Mouse (Mus musculus): Measurements from ENCODE around the gene Foxo3. TPM values are rescaled to one million over a fixed set of nuclear protein-coding genes. Genes with fewer than 3 reads are reported as not detected.

Gene Foxo3
- polyA plus RNA-seq, 2 experiments: 15.6 to 17.6 TPM

DNA sequence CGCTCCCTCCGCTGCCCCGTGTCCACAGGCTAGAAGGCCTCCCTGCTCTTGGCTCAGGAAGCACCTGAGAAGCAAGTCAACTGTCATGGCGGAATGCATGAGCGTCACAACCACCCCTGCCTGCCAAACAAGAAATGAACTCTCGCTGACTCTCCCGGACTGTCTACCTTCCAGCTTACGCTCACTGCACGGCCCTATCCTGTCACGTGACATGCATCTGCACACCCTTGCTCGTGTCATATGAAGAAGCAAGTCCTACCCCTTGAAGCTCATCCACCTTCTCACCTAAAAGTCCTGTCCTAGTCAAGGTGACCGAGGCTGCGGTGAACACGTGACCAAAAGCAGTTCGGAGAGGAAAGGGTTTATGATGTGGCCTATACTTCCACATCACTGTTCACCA is 50.4 kb downstream of the Foxo3 start:
- ATAC-seq (ENCODE audit: insufficient read depth) (no peak), DNase-seq (ENCODE audit: low read depth in 3 of 3, low spot score in 3 of 3) (no peak)
- no peak for TF ChIP-seq EP300 (IDR thresholded peaks at IDR 0.05; ENCODE audit: low read depth)
- no peak for TF ChIP-seq CTCF (IDR thresholded peaks at IDR 0.05; ENCODE audit: low read depth)
- H3K27ac ChIP-seq: no peak overlapping the region
- H3K27me3 ChIP-seq (ENCODE audit: control insufficient read depth, insufficient read depth, low read length): no peaks in the 10 kb centered on the region
- H3K9me3 ChIP-seq (ENCODE audit: control insufficient read depth, low read length): no peaks in the 10 kb centered on the region
- 82% methylated on average over 15 of the region's 15 CpGs for WGBS (ENCODE audit: insufficient replicate concordance)
- no peak overlapping the region for H3K4me3 ChIP-seq (ENCODE audit: insufficient read depth in 1 of 2, low read depth in 2 of 2, low read length in 2 of 2)
- H3K4me2 ChIP-seq (ENCODE audit: low read depth): no peak overlapping the region
- H3K9ac ChIP-seq (replicated peaks): no peak overlapping the region
- peaks cover 20% of the 10 kb centered on the region for H3K36me3 ChIP-seq (replicated peaks; ENCODE audit: control insufficient read depth, insufficient read depth, low read depth)
- H3K4me1 ChIP-seq (replicated peaks; ENCODE audit: control insufficient read depth in 2 of 2, insufficient read depth in 2 of 2, low read length in 1 of 2): peaks cover 11 to 43% of the 10 kb centered on the region in 2 experiments

DNA sequence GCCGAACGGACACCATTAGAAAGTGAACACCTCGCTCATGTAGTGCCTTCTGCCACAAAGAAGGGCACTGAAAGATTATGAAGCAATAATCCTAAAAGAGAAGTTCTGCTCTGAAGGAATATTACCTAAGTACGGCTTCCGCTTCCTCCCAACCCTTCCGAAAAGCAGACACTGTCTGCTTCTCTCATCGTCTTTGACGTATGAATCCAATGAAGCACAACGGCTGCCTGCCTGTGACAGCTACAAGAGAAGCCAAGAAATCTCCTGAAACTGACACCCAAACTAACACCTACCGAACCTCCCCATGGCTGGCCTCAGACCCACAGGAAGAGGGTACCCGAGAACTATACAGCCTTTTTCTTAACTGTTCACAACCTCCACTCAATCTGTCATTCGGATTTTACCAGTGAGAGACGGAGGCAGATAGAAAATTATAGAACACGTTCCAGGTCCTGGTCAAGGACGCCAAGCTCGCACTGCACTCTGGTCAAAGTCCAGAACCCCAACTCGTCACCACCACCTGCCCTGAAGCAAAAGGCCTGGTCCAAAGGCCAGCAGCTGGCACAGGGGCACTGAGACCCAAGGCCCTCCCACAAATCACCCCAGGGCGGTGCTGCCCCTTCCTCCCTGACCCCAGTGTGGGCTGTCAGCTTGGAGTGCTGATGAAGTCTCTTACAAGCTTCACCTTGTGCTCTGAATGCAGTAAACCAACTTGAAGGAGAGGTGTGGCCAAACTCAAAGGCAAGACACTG is 51.2 kb downstream of the Foxo3 start:
- TF ChIP-seq EP300 (IDR thresholded peaks at IDR 0.05; ENCODE audit: low read depth): no peak
- TF ChIP-seq CTCF (IDR thresholded peaks at IDR 0.05; ENCODE audit: low read depth): no peak
- Histone ChIP-seq H3K4me1 (replicated peaks; ENCODE audit: control insufficient read depth in 2 of 2, insufficient read depth in 2 of 2, low read length in 1 of 2) (peaks cover 8 to 41% of the 10 kb centered on the region in 2 experiments), H3K27me3 (ENCODE audit: control insufficient read depth, insufficient read depth, low read length) (no peaks in the 10 kb centered on the region), H3K27ac (no peak overlapping the region), H3K4me2 (ENCODE audit: low read depth) (no peak overlapping the region), H3K9ac (replicated peaks) (no peak overlapping the region), H3K36me3 (replicated peaks; ENCODE audit: control insufficient read depth, insufficient read depth, low read depth) (peaks cover 20% of the 10 kb centered on the region), H3K9me3 (ENCODE audit: control insufficient read depth, low read length) (no peaks in the 10 kb centered on the region), H3K4me3 (ENCODE audit: insufficient read depth in 1 of 2, low read depth in 2 of 2, low read length in 2 of 2) (no peak overlapping the region)
- DNase-seq (ENCODE audit: low read depth in 3 of 3, low spot score in 3 of 3) (no peak), ATAC-seq (ENCODE audit: insufficient read depth) (no peak)
- 79% methylated on average over 18 of the region's 18 CpGs for WGBS (ENCODE audit: insufficient replicate concordance)

DNA sequence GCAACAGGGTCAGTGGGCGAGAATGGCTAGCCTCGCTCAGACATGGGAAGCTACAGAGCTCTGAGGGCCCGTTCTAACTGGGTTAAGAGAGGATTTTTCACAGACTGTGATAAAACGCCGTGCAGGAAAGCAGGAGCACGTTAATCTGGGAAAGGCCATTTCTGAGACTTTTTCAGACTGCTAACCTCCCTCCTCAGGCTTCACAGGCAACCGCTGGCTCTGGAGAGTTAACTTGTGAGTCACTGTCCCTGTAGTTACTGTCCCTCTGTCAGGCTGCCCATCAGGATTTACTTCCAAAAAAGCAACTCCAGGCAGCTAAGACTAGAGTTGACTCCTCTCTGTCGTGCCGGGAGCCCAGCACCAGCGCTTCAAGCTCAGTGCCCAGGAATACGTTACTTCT is 54.6 kb downstream of the Foxo3 start:
- H3K36me3 ChIP-seq (replicated peaks; ENCODE audit: control insufficient read depth, insufficient read depth, low read depth): peaks cover 29% of the 10 kb centered on the region
- no peak overlapping the region for H3K4me3 ChIP-seq (ENCODE audit: insufficient read depth in 1 of 2, low read depth in 2 of 2, low read length in 2 of 2)
- DNase-seq (ENCODE audit: low read depth in 3 of 3, low spot score in 3 of 3): no peak
- peaks cover 8 to 37% of the 10 kb centered on the region in 2 experiments for H3K4me1 ChIP-seq (replicated peaks; ENCODE audit: control insufficient read depth in 2 of 2, insufficient read depth in 2 of 2, low read length in 1 of 2)
- H3K9me3 ChIP-seq (ENCODE audit: control insufficient read depth, low read length): no peaks in the 10 kb centered on the region
- H3K9ac ChIP-seq (replicated peaks): no peak overlapping the region
- H3K27me3 ChIP-seq (ENCODE audit: control insufficient read depth, insufficient read depth, low read length): no peaks in the 10 kb centered on the region
- no peak for TF ChIP-seq EP300 (IDR thresholded peaks at IDR 0.05; ENCODE audit: low read depth)
- no peak for TF ChIP-seq CTCF (IDR thresholded peaks at IDR 0.05; ENCODE audit: low read depth)
- no peak overlapping the region for H3K4me2 ChIP-seq (ENCODE audit: low read depth)
- no peak overlapping the region for H3K27ac ChIP-seq
- WGBS (ENCODE audit: insufficient replicate concordance): 81% methylated on average over 11 of the region's 11 CpGs
- no peak for ATAC-seq (ENCODE audit: insufficient read depth)

DNA sequence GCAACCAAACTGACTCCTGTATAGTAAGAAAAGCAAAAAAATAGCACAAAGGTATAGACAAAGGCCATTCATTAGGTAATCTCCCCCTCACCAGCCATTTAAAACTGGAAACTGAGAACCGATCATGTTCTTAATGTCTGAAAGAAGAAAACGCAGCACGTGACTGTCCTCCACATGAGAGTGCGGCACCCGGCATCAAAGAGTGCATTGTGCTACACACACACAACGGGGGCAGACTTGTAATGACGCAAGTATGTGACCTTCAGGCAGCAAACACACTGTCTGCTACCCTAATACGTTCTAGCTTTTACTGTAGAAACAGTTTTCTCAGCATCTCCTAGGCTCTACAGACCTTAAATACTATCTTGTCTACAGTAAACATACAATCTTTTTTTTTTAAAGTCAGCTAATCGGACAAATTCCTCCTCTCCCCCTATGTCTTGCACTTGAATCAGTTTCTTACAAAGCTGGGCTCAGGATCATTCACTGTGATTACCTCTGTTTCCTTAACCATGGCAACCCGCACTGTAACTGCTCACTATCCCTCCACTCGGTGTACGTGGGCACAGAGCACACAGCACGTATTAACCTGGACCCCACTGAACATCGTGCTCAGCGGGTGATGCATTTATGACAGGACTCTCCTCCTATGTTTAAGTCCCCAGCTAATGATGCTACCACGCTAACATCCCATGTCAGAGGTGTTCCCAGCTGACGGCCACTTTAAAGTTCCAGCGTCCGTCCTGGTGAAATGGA is 55.2 kb downstream of the Foxo3 start:
- H3K4me3 ChIP-seq (ENCODE audit: insufficient read depth in 1 of 2, low read depth in 2 of 2, low read length in 2 of 2): no peak overlapping the region
- H3K9ac ChIP-seq (replicated peaks): no peak overlapping the region
- H3K27me3 ChIP-seq (ENCODE audit: control insufficient read depth, insufficient read depth, low read length): no peaks in the 10 kb centered on the region
- ATAC-seq (ENCODE audit: insufficient read depth) (no peak), DNase-seq (ENCODE audit: low read depth in 3 of 3, low spot score in 3 of 3) (no peak)
- H3K36me3 ChIP-seq (replicated peaks; ENCODE audit: control insufficient read depth, insufficient read depth, low read depth): peaks cover 29% of the 10 kb centered on the region
- H3K9me3 ChIP-seq (ENCODE audit: control insufficient read depth, low read length): no peaks in the 10 kb centered on the region
- H3K27ac ChIP-seq: no peak overlapping the region
- TF ChIP-seq EP300 (IDR thresholded peaks at IDR 0.05; ENCODE audit: low read depth): no peak
- no peak for TF ChIP-seq CTCF (IDR thresholded peaks at IDR 0.05; ENCODE audit: low read depth)
- peaks cover 10 to 37% of the 10 kb centered on the region in 2 experiments for H3K4me1 ChIP-seq (replicated peaks; ENCODE audit: control insufficient read depth in 2 of 2, insufficient read depth in 2 of 2, low read length in 1 of 2)
- WGBS (ENCODE audit: insufficient replicate concordance): 81% methylated on average over 19 of the region's 19 CpGs
- H3K4me2 ChIP-seq (ENCODE audit: low read depth): no peak overlapping the region

DNA sequence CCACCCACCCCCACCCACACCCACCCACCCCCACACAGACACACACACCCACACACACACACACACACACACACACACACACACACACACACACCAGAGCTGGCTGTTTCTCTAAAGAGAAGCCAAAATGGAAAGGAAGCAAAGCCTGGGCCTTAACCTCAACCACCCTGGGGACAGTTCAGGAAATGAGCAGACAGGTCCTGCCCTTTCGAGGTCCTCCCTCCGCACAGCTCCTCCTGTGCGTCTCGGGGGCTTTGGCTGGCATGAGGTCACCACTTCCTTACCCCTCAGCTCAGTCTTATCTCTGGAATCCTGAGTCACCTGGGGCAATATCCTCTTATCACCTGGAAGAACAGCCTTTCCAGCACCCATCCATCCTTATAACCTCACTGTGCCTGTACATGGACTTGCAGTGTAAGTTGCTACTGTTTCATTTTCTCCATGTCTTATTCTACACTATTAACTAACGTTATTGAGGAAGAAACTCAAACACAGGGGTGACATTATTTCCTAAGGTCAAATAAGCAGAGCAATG is 56.1 kb downstream of the Foxo3 start:
- H3K4me1 ChIP-seq (replicated peaks; ENCODE audit: control insufficient read depth in 2 of 2, insufficient read depth in 2 of 2, low read length in 1 of 2): peaks cover 18 to 34% of the 10 kb centered on the region in 2 experiments
- H3K27ac ChIP-seq: no peak overlapping the region
- H3K4me2 ChIP-seq (ENCODE audit: low read depth): no peak overlapping the region
- no peaks in the 10 kb centered on the region for H3K27me3 ChIP-seq (ENCODE audit: control insufficient read depth, insufficient read depth, low read length)
- H3K9me3 ChIP-seq (ENCODE audit: control insufficient read depth, low read length): no peaks in the 10 kb centered on the region
- TF ChIP-seq EP300 (IDR thresholded peaks at IDR 0.05; ENCODE audit: low read depth): no peak
- no peak for TF ChIP-seq CTCF (IDR thresholded peaks at IDR 0.05; ENCODE audit: low read depth)
- H3K4me3 ChIP-seq (ENCODE audit: insufficient read depth in 1 of 2, low read depth in 2 of 2, low read length in 2 of 2): no peak overlapping the region
- peaks cover 27% of the 10 kb centered on the region for H3K36me3 ChIP-seq (replicated peaks; ENCODE audit: control insufficient read depth, insufficient read depth, low read depth)
- no peak overlapping the region for H3K9ac ChIP-seq (replicated peaks)
- ATAC-seq (ENCODE audit: insufficient read depth): no peak
- DNase-seq (ENCODE audit: low read depth in 3 of 3, low spot score in 3 of 3): no peak
- 22% methylated on average over 5 of the region's 5 CpGs for WGBS (ENCODE audit: insufficient replicate concordance)

Measured in liver, embryonic 14.5 days (tissue).